Mouse (Mus musculus) spleen, postnatal 10 days (tissue): ENCODE results near the gene Itgb4.

Experiments
- DNase-seq, 2 experiments: peaks; one replicate each; pipeline ENCODE4 v3.0.0; 2021 to 2022; ENCODE audit warnings: low spot score in 2 of 2

The Itgb4 gene

GRCm38 (mm10) chr11:116028177-116028865, 53.8 kb downstream of the Itgb4 start:
- no peak for DNase-seq

DNA sequence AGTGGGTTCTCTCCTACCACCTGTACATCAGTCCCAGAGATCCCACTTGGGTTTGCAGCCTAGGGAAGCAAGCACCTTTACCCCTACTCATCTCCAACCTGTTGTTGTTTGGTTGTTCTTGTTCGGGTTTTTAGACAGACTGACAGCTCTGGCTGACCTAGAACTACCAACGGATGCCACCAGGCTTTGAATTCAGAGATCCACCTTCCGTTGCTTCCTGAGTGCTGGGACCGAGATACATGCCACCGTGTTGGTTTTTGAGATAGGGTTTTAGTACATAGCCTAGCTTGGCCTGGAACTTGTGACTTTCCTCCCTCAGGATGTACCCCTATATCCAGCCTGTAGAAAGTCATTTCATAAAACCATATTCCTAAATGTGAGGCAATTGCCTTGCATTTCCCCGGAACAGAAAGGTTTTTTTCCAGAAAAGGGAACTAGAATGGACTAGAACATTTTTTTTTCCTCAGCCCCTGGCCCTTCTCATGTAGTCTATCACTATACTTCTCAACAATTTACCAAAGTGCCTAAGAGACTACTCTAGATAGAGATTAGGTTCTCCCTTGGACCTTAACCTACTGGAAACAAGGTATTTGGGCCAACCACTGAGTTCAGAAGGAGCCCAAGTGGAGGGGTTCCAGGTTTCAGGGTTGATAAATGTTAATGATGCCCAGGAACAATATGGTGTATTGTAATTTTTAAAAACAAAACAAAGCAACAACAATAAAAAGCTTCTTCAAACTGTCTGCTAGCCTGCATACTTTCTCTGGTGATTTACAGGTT, 54.8 kb downstream of the Itgb4 start:
- DNase-seq = no peak

DNA sequence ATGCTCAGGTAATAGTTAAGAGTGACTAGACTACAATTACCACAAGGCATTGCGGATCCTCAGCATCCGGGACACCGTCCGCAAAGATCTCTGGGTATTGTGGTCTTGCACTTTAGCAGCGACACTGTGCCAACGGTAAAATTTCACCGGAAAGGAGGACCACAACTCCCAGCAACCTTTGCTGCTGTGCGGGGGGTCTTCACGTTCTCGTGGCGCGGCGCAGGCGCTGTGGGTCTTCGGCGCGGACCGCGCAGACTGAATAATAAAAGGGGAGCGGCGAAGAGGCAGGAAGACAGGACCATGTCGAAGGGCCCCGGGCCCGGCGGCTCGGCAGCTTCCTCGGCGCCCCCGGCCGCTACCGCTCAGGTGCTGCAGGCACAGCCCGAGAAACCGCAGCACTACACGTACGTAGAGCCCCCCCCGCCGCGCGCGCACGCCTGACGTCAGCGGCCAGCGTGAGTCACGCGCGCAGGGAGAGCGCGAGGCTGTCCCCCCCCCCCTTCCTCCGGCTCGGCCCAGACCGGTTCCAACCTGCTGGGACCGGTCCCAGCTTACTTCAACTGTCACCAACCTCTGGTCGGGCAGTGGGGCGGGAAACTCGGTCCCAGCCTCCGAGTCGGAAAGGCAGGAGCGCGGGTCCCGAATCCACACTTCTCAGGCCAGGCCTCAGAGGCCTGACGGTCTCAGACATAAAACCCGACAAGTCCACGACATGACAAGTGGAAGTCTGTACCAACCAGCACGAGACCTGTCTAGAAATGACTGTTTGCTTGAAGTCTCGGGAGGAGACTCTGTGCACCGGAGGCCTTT, 55.8 kb downstream of the Itgb4 start, which contains the start of gene Unk:
Unk (plus strand) TSS at position 235 of the 810 bp plus-strand sequence.
- peak; percentile 93 to 96 for DNase-seq

GRCm38 (mm10) chr11:116030898-116031845, 56.7 kb downstream of the Itgb4 start:
- DNase-seq = peak; percentile 62 to 77

GRCm38 (mm10) chr11:116034584-116034983, 60.1 kb downstream of the Itgb4 start:
- DNase-seq = no peak

DNA sequence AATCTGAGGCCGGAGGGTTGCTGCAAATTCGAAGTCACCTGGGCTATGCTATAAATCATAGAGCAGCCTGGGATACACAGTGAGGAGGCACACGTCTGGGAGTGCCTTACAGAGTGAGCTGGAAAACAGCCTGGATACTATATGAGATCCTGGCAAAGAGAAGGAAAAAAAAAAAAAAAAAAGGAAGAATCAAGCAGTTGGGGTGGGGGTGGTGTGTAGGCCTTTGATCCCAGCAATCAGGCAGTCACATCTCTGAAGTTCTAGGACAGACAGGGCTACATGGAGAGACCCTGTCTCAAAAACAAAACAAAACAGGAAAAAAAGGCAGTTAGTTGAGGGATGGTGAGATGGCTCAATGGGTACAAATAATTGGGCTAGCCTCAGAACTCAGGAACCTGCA, 62.2 kb downstream of the Itgb4 start:
- DNase-seq = no peak

DNA sequence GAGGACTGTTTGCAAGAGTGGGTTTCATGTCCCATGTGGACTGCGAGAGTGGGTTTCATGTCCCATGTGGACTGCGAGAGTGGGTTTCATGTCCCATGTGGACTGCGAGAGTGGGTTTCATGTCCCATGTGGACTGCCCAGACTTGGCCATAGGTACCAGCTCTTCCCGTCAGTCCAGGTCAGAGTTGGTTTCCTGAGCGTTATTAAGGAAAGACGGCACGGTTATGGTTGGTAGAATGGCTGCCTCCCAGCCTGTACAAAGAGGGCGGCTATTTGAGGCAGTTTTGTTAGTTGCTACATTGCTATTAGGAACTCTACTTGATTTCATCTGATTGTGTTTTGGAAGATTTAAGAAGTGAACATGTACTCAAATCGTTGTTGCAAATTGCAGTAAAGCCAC, 63.3 kb downstream of the Itgb4 start:
- no peak for DNase-seq

GRCm38 (mm10) chr11:116040593-116040992, 66.1 kb downstream of the Itgb4 start:
- no peak for DNase-seq

DNA sequence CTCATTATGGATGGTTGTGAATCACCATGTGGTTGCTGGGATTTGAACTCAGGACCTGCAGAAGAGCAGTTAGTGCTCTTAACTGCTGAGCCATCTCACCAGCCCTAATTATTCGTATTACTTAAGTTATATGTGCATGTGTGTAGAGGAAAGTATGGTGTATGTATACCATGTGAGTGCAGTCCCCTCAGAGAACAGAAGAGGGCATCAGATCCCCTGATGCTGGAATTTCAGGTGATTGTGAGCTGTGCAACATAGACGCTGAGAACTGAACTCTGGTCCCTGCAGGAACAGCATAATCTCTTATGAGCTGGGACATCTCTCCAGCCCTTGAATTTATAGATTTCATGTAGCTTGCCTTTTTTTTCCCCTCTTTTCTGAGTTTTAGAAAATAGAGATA, 67.3 kb downstream of the Itgb4 start:
- no peak for DNase-seq

DNA sequence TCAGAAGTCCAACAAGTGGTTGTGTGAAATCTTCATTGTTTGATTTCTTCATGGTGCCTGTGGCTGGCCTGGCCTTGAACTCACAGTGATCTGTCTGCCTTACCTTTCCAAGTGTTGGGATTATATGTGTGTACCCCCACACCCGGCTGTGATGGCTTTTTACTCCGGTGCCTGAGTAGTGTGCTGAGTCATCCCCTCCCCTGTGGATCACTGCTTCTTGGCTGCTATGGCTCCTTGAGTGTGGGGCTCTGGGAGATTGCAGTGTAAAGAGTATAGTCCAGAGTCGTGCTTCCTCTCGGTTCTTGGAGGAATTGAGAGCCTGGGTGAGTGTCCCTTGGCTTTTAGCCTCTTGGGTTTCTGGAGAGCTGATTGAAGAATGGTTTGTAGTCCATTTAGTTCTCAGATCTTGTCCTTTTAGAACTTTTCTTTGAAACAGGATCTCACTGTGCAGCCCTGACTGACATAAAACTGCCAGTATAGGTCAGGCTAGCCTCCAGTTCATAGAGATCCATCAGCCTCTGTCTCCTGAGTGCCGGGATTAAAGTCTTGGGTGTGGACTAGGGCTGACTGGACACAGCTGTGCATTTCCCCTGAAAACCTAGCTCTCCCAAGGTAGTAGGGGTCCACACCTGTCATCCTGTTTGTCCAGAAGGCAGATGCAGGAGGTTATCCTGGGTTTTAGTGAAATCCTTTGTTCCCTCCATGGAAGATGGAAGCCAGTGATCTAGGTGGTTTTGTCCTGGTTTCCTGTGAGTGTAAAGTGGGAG, 68.0 kb downstream of the Itgb4 start:
- no peak for DNase-seq

DNA sequence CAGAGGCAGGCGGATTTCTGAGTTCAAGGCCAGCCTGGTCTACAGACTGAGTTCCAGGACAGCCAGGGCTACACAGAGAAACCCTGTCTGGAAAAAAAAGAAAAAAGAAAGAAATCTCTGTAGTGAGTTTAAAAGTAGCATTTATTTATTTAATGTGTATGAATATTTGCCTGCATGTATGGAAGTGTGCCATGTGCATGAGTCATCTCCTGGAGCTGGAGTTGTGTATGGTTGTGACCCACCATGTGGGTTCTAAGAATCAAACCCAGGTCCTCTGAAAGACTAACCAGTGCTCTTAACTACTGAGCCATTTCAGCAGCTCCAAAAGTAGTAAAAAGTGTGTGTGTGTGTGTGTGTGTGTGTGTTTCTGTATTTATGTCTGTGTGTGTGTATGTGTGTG, 68.8 kb downstream of the Itgb4 start:
- DNase-seq = no peak

DNA sequence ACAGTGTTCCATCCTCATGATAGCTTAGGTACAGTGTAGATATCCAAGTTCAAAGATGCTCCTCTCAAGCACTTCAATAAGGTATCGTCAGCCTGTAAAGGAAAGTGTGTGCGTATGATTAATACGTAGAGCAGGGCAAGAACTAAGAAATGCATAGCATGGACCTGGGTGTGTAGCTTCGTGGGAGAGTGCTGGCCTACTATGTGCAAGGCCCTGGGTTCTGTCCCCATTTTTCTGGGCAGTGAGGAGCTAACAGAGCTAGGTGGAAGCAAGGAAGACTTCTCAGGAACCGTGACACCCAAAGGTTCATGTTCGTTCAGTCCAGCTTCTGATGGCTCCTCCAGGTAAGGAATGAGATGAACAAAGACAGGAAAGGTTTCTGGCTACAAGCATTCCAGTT, 70.7 kb downstream of the Itgb4 start:
- no peak for DNase-seq

DNA sequence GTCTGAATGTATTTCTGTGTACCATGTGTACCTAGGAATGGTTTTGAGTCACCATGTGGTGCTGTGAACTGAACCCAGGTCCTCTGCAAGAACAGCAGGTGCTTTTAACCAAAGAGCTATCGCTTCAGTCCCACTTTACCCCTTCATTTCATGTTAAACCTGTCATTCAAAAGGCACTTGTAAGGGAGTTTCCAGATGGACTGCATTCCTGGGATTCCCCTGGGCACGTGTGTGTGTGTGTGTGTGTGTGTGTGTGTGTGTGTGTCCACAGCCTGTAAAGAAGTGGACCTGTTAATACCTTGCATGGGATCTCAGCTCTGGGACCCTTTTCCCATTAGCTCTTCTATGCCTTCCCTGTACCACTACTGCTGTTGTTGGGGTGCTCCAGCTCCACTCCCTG, 75.1 kb downstream of the Itgb4 start:
- DNase-seq = no peak

- DNase-seq = no peak
Measured at GRCm38 (mm10) chr11:116050196-116050595, 75.7 kb downstream of the Itgb4 start.

DNA sequence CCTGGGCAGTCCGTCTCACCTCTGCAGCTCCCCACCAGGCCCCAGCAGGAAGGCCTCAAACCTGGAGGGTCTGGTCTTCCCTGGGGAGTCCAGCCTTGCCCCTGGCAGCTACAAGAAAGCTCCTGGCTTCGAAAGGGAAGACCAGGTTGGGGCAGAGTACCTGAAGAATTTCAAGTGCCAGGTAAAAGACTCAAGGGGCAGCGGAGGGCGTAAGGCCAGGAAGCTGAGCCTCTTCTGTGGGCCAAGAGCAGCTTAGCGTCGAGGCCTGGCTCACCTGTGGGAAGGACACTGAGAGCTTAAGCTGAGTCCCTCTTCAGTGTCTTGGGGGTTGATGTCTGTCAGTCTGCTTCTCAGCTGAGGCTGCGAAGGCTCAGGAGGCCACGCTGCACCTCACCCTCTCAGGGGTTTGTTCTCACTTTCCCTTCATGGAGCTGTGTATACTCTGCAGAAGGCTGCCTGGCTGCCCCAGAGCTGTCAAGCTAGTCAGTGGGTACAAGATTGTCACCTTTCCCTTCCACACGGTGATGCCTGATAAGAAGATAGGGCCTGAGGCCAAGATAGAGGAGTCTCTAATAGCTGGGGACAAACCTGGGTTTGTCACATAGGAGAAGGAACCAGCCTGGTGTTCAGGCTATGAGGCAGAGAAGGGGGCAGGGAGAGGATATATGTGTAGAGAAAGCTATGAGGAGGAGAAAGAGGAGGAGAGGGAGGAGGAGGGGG, 79.2 kb downstream of the Itgb4 start:
- DNase-seq = no peak

- no peak for DNase-seq
Measured at GRCm38 (mm10) chr11:116055873-116056272, 81.4 kb downstream of the Itgb4 start.

- DNase-seq = no peak
Measured at GRCm38 (mm10) chr11:116057237-116057881, 82.8 kb downstream of the Itgb4 start.
